Mouse (Mus musculus) spleen, adult 18-20 months (tissue): ENCODE data around the gene Pitpnm1.
A peak's percentile ranks its signal among the peaks of the same experiment; 100 is the strongest.
"Not testable (repeated sequence)": the region's sequence is repeated elsewhere in the genome, so short reads cannot be mapped to it uniquely, and the experiment has no call there.

Source experiments
- DNase-seq, 2 experiments: peaks; one replicate each; pipeline ENCODE4 v3.0.0; 2022; ENCODE audit warnings: mixed read lengths in 2 of 2

The Pitpnm1 gene

GRCm38 (mm10) chr19:4120496-4120895 lies 20.7 kb downstream of the Pitpnm1 start:
- DNase-seq, result no peak

- peak; percentile 96 to 98 for DNase-seq
These were observed 21.5 kb downstream of the Pitpnm1 start for GRCm38 (mm10) chr19:4121097-4121805.

DNA sequence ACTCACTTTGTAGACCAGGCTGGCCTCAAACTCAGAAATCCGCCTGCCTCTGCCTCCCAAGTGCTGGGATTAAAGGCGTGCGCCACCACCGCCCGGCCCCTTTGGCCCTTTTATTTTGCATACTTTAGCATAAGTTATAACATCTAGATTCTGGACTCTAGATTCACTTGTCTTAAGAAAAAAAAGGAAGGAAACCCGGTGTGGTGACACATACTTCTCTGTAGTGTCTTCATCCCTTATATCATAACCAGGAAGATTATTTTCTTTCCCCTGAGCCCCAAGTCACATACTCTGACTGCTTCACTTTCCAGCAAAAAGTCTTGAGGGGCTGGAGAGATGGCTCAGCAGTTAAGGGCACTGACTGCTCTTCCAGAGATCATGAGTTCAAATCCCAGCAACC lies 22.1 kb downstream of the Pitpnm1 start:
- DNase-seq, result not testable (repeated sequence)

DNA sequence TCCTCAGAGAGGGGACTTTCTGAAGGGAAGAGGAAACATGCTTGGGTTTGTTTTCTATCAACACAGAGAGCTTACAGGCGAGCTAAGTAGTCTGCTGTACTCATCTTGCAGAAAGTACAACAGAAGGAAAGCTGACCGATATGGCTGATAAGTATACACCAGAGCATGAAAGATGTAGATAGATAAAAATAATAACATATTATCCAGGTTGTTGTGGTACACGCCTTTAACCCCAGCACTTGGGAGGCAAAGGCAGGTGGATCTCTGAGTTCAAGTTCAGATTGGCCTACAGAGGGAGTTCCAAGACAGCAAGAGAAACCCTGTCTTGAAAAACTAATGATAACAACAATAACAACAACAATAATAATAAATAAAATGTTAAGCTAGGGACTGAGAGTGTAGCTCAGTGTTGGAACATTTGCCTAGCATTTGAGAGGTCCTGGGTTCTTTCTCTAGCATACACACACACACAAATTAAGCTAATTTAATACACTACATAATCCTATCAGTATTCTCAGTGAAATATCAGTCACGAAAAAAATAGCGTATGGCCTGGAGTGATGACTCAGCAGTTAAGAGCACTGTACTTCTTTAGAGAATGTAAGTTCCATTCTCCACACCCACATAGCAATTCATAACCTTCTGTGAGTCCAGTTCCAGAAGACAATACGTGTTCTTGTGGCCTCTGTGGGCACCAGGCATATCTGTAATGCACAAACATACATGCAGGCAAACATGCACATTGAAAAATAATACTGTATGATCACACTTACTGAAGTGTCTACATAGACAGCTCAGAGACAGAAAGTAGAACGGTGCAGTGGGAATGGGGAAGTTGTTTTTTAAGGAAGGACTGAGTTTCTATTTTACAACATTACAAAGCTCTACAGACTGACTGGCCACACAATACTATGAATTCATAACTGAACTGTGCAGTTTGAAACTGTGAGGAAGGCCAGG lies 22.9 kb downstream of the Pitpnm1 start:
- no peak for DNase-seq

DNA sequence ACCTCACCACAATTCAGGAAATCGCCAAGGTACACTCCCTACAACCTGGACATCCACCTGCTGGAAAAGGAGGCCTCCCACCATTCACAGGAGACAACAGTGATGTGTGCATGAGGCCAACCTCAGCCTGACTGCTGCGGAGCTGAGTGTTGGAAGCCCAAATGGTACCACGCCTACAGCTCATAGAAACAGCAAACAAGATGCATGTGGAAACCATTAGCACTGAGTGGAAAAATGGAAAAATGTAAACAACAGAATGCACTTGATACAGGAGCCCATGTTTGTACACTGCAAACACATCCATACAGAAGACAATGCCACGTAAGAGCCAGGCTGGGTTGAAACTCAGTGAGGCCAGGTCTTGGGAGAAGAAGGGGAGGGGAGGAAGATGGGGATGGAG lies 24.6 kb downstream of the Pitpnm1 start:
- DNase-seq, result no peak

DNA sequence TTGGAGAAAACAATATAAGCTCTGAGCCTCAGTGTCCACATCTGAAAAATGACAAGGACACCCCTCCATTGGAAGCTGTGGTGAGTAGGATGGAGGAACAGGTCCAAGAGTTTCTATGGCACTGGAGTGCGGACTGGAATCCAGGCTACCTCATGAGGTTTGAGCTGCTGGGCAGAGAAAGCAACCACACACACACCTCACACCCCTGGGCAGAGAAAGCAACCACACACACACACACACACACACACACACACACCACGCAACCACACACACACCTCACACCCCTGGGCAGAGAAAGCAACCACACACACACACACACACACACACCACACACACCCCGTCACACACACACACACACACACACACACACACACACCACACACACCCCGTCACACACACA lies 25.5 kb downstream of the Pitpnm1 start:
- not testable (repeated sequence) for DNase-seq

GRCm38 (mm10) chr19:4125741-4126696 lies 26.2 kb downstream of the Pitpnm1 start, which contains the start of gene Aip:
Gene Aip (minus strand): TSS chr19:4125858.
- peak; percentile 98 to 99 for DNase-seq

- DNase-seq, result no peak
These were observed 27.1 kb downstream of the Pitpnm1 start for GRCm38 (mm10) chr19:4126759-4127495.

GRCm38 (mm10) chr19:4129462-4129861 lies 29.7 kb downstream of the Pitpnm1 start:
- no peak for DNase-seq

GRCm38 (mm10) chr19:4130106-4130505 lies 30.3 kb downstream of the Pitpnm1 start:
- no peak for DNase-seq

- DNase-seq, result no peak
These were observed 31.3 kb downstream of the Pitpnm1 start for GRCm38 (mm10) chr19:4131075-4131474.

- no peak for DNase-seq
These were observed 32.0 kb downstream of the Pitpnm1 start for GRCm38 (mm10) chr19:4131768-4132167.

DNA sequence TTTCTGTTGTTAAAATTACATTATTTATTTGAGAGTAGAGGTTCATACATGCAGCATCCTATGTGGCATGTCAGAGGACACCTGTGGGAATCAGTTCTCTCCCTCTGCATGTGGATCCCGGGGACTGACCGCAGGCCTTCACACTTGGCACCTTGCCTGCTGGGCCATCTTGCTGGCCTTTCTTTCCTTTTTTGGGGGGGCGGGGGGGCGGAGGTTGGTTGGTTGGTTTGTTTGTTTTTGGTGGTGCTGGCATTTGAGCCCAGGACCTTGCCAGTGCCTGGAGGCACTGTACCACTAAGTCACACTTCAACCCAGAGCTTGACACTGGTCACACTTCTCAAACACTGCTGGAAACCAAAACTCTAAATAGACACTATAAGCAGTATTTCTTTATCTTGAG lies 34.6 kb downstream of the Pitpnm1 start:
- no peak for DNase-seq

DNA sequence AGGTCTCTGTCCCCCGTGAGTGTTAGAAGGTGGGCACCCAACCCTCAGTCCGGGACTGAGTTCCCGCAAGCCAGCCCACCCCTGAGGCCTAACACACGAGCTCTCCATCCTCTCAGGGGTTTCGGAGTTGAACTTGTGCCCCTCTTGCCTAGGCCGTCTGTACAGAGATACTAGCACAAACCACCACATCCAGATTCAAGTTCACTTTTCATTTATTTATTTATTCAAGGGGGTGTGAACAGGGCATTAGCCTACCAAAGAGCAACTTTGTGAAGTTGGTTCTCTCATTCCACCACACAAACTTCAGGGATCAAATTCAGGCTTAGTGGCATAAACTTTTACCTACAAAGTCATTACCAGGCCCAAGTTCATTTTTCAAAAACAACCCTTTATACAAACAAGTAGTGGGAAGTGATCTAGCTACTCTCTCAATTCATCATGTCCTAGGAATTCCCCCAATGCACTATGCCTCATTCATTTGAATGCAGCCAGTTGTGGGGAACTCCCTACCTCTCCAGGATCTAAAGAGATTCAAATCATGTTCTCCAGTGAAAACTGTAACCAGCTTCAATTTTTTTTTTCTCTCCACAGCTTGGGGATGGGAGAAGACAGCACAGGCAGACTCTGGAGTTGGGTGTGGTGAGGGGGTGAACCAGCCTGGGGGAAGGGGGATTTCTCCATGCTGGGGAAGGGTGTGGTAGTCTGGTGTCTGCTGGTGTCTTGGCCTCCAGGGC lies 35.6 kb downstream of the Pitpnm1 start:
- DNase-seq, result not testable (repeated sequence)

- not testable (repeated sequence) for DNase-seq
These were observed 36.2 kb downstream of the Pitpnm1 start for GRCm38 (mm10) chr19:4135963-4136345.

GRCm38 (mm10) chr19:4136463-4136862 lies 36.7 kb downstream of the Pitpnm1 start:
- no peak for DNase-seq

DNA sequence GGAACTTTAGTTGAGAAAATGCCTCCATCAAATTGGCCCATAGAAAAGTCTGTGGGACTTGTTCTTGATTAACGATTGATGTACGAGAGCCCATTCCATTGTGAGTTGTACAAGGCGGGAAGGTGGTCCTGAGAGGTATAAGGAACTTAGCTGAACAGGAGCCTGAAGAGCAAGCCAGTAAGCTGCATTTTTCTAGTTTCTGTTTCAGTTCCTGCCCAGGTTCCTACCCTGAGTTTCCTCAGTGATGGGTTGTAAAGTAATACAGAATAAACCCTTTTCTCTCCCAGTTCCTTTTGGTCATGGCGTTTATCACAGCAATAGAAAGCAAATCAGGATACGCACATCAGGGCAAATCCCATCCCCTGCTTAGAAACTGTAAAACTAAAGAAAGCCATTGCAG lies 38.1 kb downstream of the Pitpnm1 start:
- DNase-seq, result no peak

- DNase-seq, result no peak
These were observed 39.6 kb downstream of the Pitpnm1 start, which contains the start of gene Gpr152 for GRCm38 (mm10) chr19:4139446-4139845. Gene Gpr152 (plus strand): TSS chr19:4139787.

DNA sequence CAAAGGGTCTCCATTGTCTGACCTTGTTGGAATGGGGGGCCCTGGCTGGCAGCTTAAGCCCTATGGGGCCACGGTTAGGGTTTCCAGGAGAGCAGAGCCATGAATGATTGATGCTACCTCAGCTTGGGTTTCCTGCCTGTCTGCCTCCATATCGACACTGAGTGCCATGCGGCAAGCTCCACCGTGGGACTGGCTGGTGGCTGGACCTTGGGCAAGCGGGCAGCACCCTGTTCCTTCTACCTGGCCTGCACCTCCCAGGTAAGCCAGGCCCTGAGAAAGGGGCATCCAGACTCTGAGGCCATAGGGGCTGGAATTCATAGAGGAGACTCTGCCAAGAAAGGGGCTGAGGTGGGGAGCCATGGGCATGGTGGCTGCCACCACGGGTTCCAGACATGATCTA lies 40.3 kb downstream of the Pitpnm1 start:
- no peak for DNase-seq

GRCm38 (mm10) chr19:4142416-4143173 lies 42.8 kb downstream of the Pitpnm1 start:
- no peak for DNase-seq
